Mouse (Mus musculus): ENCODE data around the gene Ifi211.
"Not testable (repeated sequence)": the region's sequence is repeated elsewhere in the genome, so short reads cannot be mapped to it uniquely, and the experiment has no call there.

Ifi211 gene

DNA sequence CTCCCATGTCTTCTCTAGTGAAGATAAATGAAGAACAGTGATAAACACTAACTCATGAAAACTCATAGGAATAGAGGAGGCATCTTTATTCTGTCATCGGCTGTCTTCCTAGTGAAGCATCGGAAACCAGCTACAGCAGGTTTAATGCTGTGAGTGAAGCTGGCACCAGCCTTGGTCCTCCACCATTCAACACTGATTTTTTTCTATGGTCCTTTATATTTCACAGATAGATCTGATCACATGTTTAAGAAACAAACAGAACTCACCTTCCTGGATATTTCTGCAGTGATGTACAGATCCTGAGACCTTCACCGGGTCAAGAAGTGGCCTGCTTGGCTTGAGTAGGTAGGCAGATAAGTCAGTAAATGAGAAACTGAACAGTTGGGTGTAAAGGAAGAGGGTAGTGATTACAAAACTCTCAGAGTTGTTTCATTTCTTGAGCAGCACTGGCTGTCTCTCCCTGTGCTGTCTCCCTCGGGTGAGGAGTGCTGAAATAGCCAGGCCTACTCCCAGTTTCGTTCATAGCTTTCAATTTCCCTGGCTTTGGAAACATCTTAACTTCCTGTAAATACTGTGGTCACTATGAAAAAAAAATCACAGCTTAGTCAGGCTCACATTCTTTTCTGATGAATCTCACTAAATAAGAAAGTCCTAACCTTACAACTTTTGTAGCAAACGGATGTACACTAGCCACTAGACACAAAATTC, at the start of gene Ifi211:
TSS of gene Ifi211 (minus strand) at position 499 of the 708 bp plus-strand sequence.
- not testable (repeated sequence) for DNase-seq (ENCODE audit: low read depth, low spot score)

DNA sequence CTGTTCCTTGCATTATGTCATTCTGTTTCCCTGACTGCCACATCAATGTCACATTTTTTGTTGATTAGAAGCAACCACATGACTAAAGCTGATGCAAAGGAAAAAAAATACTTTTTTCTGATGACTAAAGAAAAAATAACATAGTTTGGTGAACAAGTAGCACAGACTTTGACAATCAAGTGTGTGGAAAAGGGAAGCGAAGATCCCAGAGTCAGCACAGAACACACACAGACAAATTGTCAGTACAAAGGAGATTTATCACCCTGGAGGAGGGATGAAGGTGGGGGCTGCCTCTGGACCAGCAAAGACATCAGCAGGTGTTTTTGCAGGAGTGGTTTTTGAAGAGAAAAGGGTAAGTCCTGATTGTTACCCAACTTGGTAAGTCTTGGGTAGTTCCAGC, 48.6 kb upstream of the Ifi211 start:
- not testable (repeated sequence) for DNase-seq (ENCODE audit: low read depth, low spot score)

DNA sequence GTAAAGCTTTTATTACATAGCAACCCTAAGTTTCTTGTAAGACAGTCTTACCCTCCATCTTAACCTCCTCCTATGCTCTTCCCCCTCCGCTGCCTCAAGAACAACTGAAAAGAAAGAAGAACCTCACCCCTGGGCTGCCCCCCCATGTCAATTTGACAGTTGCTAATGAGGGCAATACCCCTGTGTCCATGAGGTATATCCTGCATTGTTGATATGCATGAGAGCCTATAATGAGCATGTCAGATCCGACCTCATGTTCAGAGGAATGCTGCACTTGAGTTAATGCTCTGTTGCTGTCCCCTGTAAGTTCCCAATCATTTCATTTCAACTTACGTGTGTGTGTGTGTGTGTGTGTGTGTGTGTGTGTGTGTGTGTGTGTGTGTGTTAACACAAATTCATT, 47.2 kb upstream of the Ifi211 start:
- DNase-seq (ENCODE audit: low read depth, low spot score): not testable (repeated sequence)

DNA sequence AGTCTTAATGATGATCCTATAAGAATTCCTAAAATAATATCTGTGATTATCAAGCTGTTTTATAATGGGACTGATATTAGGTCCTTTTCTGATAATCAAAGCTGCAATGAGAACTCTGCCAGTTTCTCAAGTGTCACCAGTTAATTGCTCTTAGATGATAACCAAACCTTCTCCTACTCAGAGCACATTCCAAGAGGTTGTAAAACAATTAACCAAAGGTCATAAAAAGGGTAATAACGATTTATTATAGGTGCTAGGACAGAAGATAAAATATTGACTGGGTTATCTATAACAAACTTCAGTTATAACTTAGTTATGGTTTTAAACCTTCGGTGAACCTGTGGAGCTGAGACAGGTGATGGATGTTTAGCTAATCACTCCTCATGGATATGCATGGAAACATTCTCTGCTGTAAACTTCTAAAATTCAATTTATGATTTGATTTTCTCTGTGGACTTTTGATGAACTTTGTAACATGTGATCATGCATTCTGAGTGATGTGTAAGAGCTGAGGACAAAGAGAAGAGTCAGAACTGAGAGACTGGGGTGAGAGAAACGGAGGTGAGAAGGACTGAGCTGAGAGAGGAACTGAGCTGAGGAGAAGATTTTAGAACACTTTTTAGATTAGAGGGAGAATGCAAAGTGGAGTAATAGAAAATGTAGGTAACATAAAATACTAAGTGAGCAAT, 43.1 kb upstream of the Ifi211 start:
- not testable (repeated sequence) for DNase-seq (ENCODE audit: low read depth, low spot score)

DNA sequence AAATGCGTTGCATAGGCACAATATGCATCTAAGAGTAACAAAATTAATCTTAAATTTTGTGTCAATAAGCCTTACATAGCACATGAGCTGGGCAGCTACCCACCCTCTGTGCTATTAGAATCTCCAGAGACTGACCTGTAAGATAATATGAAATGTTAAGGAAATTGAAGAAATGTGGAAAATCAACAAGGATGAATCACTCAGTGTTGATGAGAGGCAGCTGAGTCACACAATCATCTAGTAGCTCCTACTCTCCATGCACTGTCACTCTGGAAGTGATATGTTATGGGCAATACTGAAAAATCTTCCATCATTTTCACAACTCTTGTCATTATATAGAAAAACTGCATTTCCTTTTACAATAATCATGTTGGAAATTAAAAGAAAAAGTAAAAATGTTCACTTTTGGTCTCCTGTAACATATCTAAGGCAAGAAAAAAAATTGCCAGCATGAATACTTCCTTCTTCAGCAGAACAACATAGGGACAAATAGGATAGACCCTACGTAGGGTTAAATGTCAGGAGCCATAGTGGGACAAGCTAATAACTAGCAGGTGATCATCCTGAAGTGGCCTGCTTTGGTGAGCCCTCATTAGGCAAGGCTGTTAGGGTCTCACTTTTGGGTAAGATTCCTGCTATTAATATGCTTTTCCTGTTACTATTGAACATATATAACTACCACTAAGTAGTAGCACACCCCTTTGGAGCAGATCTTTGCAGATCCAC, 42.4 kb upstream of the Ifi211 start:
- DNase-seq (ENCODE audit: low read depth, low spot score): no peak

DNA sequence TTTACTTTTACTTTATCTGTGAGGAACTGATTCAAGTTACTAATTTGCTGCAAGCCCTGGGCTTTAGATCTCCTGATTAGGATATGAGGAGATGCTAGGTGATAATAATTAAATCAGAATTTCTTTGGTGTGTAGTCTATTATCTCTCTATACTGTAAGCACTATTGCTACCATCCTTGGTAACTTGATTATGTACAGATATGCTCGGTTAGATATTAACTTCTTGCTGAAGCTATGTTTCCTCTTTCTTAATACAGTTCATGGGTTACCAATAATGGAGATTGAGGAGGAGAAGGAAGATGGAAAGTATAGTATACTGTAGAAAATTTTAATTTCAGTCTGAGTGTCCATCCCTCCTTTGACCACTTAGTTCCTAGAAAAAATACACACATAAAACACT, 40.7 kb upstream of the Ifi211 start:
- no peak for DNase-seq (ENCODE audit: low read depth, low spot score)

DNA sequence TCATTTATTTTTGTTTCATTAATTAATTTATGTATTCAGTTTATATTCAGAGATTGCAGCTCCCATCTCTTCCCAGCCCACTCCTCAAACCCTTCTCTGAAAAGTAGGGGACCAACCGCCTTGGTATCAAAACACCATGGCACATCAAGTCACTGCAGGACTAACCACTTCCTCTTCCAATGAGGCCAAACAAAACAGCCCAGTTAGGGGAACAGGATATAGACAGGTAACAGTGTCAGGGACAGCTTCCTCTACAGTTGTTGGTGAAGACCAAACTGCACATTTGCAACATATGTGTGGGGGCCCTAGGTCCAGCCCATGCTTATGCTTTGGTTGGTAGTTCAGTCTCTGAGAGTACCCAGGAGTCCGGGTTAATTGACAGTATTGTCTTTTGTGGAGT, 36.2 kb upstream of the Ifi211 start:
- DNase-seq (ENCODE audit: low read depth, low spot score): not testable (repeated sequence)

DNA sequence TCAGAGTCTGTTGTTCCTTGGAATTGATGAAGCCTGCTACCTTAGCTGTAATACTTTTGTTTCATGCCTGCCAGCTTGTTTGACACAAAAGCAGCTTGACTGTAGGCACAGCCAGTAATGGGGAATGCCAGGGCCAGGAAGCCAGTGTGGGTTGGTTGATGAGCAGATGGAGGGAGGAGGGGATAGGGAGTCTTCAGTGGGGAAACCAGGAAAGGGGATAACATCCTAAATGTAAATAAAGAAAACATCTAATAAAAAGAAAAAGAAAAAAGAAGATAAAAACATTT, 29.9 kb upstream of the Ifi211 start:
- DNase-seq (ENCODE audit: low read depth, low spot score): not testable (repeated sequence)

DNA sequence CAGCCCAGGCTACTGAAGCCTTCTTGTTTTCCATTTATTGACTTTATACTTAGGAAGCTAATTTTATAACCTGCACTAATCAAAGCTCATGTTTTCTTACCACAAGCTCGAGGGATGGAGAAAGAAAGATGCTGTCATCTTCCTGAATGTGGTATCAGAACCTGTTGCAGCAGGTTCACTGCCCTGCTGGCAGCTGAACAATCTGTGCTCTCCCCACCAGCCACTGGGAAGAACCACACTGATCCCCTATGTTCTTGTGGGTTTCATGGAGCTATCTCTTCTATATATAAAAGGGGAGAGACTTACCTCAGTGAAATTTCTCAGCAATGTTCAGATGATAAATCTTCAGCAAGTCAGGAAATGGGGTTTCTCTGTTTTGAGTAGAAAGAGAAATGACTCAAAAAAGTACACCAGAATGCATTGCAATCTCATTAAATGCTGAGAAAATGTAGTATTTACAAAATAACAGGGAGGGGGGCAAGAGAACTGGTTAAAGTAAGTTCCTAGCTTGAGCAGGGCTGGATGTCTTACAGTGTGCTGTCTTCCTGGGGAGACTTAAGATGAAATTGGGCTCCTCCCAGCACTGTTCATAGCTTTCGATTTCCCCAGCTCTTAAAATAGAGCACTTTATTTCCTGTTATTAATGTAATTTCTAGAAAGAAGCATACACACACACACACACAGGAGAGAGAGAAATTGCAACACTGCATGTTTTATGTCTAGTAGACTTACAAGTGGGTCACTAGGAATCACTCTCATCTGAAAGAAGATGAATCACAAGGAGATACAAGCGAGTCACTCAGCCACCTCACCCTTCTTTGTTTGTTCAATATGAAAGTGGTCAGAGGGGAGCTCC, 29.3 kb upstream of the Ifi211 start, which contains the start of the genes Mndal and Ifi203:
TSS of gene Mndal (minus strand) at position 568 of the 856 bp plus-strand sequence.
TSS of gene Ifi203 (minus strand) at position 749 of the 856 bp plus-strand sequence.
- not testable (repeated sequence) for DNase-seq (ENCODE audit: low read depth, low spot score)

DNA sequence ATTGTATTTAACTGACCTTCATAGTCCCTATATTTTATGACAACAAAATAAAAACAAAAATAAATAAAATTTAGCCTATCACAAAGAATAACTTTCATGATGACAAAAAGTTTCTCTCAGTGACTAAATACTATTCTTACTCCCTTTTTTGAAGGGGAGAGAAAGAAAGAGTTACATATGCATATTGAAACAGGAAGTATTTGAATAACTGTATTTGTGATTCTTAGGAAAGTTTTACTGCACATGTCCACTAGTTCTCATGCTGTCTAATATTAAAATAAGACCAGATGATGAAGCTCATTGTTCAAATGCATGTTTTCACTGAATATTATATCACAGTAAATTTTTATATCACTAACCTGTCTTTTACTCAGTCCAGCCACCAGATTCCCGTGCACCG, 28.7 kb upstream of the Ifi211 start:
- DNase-seq (ENCODE audit: low read depth, low spot score): not testable (repeated sequence)

DNA sequence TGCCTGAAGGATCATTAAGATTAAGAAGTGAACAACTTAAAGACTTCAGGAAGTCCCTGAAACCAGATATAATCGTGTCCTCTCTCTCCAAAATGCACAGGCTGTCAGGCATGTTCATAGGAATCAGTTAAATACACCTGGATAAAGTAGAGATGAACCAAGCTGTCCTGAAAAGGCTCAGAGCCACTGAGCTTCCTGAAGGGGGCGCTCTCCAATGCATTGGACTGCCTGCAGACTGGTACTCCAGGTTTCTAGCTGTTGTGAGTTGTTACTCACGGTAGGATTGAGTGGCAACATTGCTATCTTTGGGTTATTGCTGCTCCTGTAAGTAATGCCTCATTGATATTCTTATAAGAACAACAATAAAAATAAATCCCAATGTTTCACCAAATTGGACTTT, 6.4 kb upstream of the Ifi211 start:
- DNase-seq (ENCODE audit: low read depth, low spot score): not testable (repeated sequence)

DNA sequence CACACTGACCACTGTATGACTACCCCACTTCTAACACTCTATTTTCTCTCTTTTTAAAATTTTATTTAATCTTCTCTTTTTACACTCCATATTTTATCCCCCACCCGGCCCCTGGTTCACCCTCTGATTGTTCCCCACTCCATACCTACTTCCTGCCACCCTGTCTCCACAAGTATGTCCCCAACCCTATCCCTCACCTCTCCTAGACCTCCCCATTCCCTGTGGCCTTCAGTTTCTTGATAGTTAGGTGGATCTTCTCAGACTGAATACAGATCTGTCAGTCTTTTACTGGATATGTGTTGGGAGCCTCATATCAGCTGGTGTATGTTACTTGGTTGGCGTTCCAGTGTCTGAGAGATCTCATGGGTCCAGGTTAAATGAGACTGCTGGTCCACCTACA, 1.7 kb upstream of the Ifi211 start:
- no peak for DNase-seq (ENCODE audit: low read depth, low spot score)

DNA sequence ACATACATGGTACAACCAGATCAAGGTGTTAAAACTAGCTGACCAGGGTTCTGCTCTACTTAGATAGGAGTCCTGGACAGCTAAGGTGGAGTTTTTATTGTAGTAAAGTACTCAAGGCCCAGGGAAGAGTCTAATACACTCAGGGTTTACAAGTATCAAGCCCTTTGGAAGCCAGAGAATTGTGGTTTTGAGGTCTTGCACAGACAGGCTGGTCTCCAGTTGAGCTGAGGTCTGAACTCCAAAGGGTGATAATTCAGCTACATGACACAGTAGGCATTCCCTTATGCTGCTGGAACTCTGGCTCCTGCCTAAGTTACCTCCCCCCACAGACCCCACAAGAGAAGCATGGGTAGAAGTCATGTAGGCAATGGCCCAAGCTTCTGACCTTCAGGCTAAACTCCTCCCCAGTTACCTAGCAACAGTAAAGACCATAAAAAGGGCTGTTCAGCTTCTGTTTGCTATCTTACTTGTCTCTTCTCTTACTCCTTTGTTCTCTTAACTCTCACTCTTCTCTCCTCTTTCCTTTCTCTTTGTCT, 478 bp upstream of the Ifi211 start:
- not testable (repeated sequence) for DNase-seq (ENCODE audit: low read depth, low spot score)

DNA sequence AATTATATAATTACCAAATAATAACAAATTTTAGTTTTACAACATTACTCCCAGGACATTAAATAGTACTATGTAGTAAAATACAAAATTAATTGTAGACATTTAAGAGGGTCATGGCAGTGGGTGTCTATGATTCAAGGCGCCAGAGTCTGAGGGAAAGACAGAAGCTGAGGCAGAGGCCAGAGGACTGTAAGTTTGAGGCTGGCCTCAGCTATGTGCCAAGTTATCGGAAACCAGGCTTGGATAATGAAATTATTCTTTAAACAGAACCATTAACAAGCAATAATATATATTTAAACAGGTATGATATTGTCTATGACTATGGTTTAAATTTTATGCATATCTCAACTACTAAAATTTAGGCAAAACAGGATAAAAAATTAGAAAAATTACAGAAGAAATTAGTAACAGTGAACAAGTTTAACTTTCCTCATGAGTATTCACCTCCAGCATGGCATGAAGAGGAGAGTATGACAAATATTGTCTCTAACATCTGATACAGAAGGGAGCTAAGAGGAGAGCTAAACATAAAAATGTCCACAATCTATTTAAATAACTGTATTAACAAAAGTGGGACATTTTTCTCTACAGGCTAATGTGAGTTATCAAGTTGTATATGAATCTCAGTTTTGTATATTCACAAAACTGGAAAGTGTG, 910 bp downstream of the Ifi211 start:
- DNase-seq (ENCODE audit: low read depth, low spot score): no peak

DNA sequence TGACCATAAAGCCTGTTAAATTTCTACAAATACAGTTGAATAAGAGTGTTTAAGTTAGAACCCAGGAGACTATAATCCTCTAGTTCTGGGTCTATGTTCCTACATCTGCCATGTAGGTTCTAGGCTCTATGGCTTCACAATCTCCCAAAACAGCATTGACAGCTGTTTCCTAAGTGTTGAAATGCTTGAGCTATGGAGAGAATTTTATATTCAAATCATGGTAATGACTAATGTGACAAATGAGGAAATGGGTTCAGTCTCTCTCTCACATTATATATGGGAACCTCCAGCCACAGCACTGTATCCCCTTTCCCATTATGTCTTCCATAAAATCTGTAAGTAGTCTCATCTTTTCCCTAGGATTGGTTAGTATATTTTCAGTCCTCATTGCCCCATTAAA, 4.5 kb downstream of the Ifi211 start:
- DNase-seq (ENCODE audit: low read depth, low spot score): not testable (repeated sequence)

DNA sequence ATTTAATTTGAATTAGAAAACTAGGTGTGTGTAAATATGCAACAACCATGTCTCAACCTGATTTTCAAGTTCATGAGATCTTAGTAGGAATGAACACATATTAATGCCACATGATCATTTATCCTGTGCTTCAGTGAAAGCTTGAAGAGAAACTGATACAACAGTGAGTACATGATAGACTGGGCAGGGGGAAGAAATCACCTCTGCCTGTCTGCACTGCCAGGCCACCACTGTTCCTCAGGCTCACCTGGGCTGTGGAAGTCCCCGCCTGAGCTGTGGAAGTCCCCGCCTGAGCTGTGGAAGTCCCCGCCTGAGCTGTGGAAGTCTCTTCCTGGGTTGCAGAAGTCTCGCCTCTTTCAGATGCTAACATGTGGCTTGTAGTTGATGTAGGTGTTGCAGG, 7.0 kb downstream of the Ifi211 start:
- not testable (repeated sequence) for DNase-seq (ENCODE audit: low read depth, low spot score)

DNA sequence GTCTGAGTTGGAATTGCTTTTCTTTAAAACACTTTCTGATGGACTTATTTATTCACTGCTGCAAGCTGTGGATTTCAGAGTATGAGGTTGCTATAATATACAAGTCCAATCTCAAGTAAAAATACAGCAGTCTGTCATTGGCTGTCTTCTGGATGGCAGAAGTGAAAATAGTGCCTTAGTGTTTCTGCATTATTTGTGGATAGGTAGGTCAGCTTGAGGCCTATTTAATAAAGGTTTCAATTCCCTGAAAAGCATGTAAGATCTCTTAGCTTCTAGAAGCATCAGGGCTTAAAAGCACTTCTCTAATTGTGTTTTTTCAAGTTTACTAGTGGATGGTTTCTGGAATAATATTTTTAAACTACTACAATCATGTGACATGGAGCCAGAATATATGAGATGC, 23.1 kb downstream of the Ifi211 start:
- DNase-seq (ENCODE audit: low read depth, low spot score): not testable (repeated sequence)

DNA sequence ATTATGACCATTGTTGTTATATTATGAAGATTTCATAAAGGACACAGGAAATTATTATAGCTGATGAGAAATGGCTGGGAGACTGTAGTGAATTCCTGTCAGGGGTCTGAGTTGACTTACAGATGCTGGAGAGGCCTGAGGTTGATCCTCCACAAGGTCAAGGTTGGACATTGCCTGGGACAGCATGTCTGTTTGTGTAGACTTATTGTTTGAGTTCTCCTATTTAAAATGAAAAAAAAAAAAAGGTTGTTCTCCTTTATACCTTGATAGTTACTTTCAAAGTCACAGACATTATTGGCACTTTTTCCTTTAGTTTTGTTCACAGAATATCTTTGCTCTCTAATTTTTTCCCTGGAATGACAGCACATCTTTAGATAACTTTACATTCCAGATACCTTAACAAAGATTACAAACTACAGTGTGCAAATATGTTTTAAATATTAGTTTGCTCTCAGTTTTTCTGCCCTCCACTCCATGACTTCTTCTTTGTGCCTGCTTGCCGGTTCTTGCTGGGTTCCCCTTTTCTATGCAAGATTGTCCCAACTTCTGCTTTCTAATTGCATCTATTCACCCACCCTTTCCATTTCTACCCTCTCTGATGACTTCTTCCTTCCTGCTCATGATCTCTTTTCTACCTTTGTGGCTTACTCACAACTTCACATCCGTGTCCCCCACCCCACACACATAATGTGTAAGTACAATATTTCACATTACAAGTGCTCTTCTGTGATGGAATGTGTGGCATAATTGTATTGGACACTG, 25.6 kb downstream of the Ifi211 start:
- DNase-seq (ENCODE audit: low read depth, low spot score): not testable (repeated sequence)

DNA sequence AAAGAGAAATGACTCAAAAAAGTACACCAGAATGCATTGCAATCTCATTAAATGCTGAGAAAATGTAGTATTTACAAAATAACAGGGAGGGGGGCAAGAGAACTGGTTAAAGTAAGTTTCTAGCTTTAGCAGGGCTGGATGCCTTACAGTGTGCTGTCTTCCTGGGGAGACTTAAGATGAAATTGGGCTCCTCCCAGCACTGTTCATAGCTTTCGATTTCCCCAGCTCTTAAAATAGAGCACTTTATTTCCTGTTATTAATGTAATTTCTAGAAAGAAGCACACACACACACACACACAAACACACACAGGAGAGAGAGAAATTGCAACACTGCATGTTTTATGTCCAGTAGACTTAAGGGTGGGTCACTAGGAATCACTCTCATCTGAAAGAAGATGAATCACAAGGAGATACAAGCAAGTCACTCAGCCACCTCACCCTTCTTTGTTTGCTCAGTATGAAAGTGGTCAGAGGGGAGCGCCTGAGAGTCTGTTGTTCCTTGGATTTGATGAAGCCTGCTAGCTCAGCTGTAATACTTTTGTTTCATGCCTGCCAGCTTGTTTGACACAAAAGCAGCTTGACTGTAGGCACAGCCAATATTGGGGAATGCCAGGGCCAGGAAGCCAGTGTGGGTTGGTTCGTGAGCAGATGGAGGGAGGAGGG, 32.7 kb downstream of the Ifi211 start:
- not testable (repeated sequence) for DNase-seq (ENCODE audit: low read depth, low spot score)
